Mouse (Mus musculus) c-Kit-positive CD71-positive TER-119-positive erythroid progenitor cells, embryonic 14.5 days (primary cell): ENCODE measurements at regions not wholly inside any gene's neighbourhood (a gene's known extent, or its start where the extent isn't known, plus 50 kb on each side); places are given as distances from the start of the nearest gene placed in this dataset.

ENCODE experiments used
- DNase-seq: peaks from one replicate; pipeline ENCODE4 v3.0.0-alpha.2; 2013; ENCODE audit warnings: low spot score

DNA sequence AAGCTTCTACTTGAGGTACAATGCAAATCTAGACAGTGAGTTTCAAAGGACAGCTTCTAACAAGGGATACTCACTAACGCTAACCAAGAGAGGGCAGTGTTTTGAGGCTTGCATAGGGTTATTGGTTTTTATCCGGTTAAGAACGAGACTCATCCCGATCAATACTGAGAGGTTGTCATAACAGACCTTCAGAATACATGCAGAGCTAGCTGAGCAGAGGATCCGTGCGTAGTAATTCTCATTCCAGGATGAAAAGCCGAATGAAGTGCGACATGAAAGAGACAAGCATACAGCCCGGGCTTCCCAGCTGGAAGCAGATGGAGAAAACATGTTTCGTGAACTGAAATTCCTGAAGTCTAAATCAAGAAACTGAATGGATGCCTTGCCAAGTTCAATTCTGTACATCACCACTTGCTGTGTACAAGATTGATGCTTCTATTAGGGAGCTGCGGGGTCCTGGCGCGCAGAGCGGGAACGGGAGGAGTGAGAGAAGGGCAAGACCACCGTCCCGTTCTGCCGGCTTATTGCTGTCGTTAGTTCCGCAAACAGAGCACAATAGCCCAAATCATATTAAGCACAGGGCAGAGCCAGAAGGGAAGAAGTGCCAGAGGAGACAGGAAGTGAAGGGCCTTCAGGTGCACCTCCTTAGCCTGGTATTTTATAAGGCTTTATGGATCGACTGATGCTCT is 65.4 kb upstream of the Tes start:
- DNase-seq = no peak

DNA sequence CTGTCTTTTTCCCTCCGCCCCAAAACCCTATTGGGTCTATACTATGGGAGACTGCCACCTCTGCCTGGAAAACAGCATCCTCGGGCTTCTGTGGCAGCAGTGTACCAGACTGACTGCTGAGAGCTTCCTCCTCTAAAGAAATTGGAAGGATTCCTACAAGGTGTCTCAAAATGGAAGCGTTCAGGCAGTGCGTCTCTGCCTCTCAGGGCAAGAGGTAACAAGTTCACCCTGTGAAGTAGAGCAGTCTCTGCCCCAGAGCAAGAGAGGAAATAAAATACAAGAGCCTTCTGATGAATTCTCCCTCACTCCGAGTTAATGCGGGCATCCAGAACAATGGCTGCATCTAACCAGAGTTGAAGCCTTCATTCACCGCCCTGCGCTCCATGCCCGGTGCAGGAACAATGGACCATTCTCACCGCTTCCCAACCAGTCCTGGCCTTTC is 69.4 kb upstream of the Tes start:
- DNase-seq = no peak

DNA sequence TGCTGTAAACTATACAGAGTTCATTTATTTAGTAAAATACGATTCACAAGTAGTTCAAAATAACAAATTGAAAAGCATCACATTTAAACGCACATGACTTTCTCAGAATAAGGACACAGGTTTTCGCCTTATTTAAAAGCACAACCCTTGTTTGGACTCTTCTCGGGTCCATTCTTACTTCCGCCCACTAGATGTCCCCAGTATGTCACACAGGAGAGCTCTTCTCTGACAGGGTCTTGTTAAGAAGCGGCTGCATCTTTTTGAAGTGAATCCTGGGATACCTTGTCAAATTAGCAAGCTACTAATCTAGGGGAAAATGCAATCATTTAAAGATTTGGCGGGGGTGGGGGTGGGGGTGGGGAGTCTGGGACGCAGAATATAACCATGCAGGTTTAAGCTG is 70.2 kb upstream of the Tes start:
- no peak for DNase-seq

DNA sequence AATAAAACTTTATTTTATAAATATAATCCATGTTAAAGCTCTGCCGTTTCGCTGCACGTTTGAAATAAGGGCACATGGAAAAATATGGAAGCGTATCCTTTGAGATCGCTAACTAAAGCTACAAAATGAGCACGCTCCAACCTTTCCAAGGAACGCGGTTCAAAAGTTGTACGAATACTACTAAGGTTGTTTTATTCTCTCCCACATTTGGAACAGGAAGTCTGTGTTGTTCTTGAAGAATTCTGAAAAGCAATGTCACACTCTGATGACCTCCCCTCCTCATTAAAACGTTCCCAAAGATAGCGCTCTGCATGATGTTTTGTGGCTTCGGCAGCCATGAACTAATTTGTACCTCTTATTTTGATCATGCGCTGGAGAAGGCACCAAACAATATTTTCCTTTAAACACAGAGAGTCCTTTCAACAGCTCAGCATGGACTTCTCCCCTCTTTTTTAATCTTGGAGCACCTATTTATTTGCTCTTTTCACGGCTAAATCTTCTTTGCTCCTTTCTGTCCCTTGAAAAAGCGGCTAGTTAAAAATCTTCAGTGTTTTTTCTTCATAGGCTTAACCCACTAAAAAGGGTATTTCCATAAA is 72.9 kb upstream of the Tes start:
- no peak for DNase-seq

DNA sequence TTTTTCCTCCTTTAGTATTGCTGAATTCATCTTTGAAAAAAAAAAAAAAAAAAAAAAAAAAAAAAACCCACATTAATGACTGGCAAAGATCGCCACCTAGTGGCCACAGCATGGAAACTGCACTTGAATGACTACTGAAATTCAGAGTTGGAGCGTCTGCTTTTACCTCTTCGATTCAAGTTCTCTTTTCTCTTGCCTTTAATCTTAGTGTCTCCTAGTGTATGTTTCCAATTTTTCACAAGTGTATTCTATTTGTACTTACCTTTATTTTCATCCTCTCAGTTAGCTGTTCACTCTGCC is 79.9 kb upstream of the Tfec start:
- peak; percentile 29 for DNase-seq

DNA sequence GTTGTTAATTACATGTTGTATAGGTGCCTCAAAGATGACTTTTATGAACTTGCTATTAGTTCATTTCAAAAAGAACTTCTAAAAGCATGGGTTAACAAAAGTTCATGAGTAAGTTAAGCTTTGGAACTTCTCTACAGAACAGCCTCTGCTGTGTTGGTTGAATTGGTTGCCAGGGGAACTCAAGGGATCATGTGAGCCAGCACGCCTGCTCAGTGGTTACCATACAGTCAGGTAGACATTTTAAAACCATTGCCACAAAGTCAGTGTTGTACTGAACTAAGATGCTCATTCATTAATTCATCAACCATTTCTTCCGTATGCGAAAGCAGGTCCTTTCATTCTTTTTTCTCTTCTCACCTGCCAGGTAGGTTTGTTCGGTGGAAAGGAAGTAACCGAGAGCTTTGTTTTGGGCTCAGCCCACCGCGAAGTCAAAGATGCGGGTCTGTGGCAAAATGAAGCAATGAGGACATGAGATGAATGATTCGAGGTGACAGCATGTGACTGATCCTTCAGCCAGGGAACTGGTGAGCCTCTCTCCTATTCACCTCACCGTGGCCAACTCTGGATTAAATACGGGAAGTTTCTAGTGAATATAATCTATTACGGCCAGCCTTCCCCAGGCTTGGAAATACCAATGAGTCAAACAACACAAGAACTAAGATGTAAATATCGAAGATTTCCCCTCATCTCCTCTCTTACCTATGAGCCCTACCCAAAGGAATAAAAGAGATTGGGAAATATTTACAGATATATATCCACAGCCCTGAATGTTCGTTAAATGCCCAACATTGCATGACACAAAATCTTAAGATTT is 79.4 kb upstream of the Tfec start:
- DNase-seq = no peak

DNA sequence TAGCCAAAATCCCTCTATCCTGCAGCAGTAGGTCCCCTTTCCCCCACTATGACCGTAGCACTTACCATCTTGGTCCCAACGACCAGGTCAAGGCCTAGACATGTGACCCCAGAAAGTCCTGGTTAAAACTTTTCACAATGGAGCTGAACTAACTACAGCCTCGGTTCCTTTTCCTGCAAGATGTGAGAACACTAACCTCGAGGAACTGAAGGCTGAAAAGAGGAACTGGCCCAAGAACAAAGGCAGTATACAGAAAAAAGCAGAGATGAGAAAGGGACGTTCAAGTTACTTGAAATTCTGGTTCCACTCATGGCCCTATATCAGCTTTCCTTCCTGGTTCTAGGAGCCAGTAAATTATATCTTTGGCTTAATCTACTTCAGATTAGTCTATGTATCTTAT is 67.4 kb upstream of the Tfec start:
- no peak for DNase-seq

DNA sequence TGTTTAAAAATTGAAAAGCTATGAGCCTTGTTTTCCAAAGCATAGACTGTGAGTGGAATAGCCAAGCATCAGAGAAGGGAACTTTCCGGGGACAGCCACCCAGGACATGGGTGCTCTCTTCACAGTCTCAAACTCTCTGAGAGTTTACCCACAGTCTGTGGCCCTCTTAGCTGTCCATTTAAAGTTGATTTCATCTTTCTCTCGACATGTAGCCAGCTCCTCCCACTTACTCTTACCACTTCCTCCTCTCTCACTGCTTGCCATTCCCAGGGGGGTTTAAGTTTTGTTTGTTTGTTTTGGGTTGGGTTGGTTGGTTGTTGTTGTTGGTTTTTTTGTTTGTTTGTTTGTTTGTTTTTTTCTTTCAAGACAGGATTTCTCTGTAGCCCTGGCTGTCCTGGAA is 66.1 kb upstream of the Tfec start:
- no peak for DNase-seq

DNA sequence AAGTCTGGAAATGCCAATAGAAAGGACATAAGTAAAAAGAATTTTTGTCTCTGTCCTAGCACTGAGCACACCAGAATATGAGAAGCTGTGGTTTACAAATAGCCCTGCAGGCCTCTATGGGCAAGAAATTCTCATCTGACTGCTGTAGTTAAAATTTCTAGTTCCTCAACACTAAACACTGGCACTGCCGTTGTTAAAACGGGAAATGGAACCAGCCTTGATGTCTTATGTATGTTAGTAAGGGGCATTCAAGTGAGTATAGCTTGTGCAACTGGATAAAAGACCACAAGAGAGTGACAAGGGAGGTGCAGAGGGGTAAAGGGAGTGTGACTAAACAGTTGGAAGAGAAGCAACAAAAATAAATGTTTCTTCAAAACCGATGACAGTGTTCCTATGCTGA is 65.7 kb upstream of the Tfec start:
- no peak for DNase-seq

DNA sequence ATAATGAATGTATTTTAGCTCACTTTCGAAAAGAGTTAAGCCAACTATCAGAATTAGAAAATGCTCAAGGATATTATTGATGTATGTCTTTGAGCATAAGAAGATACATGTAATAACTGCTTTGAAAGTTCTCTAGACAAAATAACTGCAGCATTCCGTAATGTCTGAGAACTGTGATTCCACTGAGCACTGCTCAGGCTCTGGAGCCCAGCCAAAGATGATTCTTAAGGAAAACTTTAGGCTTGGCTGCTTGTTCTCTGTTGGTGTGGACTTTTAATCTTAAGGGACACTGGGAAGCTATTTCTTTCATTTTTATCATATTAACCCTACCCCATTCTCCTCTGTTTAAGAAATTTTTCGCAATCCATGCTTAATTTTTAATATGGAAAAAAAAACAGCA is 59.9 kb upstream of the Tfec start:
- DNase-seq = no peak

DNA sequence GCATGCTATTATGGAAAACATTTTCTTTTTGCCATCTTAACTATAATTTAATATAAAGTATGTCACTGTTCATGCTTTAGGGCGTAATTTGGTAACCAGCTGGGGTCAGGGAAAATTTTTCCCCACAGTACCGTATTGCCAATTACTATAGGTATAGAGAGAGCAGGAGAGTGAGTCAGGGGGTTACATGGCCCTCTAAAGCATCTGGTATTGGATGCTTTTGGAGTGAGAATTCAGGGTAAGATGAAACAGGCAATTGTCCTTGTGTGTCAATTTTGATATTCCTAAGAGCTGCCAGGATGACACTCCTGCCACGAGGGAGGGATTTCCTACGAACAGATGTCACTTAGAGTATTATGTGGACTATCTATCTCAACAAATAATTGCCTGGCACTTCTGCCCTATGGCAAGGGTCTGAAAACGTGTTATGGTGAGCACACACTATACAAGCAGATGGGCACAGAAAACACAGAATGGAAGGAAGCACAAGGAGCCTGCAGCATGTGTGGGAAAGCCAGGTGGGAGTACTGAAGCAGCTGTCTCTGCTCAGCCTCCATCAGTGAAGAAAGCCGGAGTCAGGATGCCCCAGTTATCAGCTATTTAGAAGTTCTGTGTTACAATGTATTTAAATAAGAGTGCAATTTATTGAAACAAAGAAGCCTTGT is 58.7 kb upstream of the Tfec start:
- DNase-seq = no peak
